Mouse (Mus musculus) embryo, embryonic 11.5 days (tissue): ENCODE results near the gene Krtap10-4.
"Not testable (repeated sequence)": the region's sequence is repeated elsewhere in the genome, so short reads cannot be mapped to it uniquely, and the experiment has no call there.

Experiments
- DNase-seq: peaks from one replicate; pipeline ENCODE4 v3.0.0-alpha.2; 2012; ENCODE audit warnings: low read depth, low spot score

Krtap10-4 gene

GRCm38 (mm10) chr10:77788621-77789020 lies 38.3 kb downstream of the Krtap10-4 start:
- DNase-seq = no peak

GRCm38 (mm10) chr10:77787876-77788275 lies 39.0 kb downstream of the Krtap10-4 start, which contains the start of gene Gm7137:
Gm7137 (minus strand) TSS chr10:77788200.
- DNase-seq = not testable (repeated sequence)

GRCm38 (mm10) chr10:77783396-77783795 lies 43.5 kb downstream of the Krtap10-4 start:
- DNase-seq = not testable (repeated sequence)

GRCm38 (mm10) chr10:77782442-77782841 lies 44.5 kb downstream of the Krtap10-4 start, which contains the start of gene Gm3250:
Gm3250 (minus strand) TSS chr10:77782542.
- DNase-seq = not testable (repeated sequence)

- not testable (repeated sequence) for DNase-seq
Measured at GRCm38 (mm10) chr10:77776844-77777243, 50.1 kb downstream of the Krtap10-4 start, which contains the start of gene Gm7138. Gm7138 (minus strand) TSS chr10:77776944.
